Mouse (Mus musculus) ES-CJ7 (cell line): Measurements from ENCODE around the gene Tekt3.

ENCODE experiments used
- DNase-seq: peaks from one replicate; pipeline ENCODE4 v3.0.0; 2011; ENCODE audit warnings: low read depth, low spot score

Tekt3 gene

DNA sequence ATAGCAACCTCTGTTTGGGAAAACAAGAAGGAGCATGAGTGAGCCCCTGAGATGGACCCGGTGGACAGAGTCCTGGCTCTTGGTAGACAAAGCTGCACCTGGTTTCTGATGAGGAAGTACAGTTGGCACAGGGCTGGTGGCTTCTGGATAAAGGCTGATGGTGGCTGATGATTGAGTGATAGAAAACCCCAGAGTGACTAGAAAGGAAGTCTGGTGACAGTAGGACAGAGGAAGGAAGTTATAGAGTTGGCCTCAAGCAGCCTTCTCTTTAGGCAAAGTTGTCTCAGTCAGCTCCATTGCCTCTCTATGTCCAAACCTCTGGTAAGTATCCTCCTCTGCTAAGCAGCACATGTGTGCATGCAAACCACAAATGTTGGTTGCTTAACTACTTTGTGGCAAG lies 1.5 kb upstream of the Tekt3 start:
- DNase-seq: no peak

GRCm38 (mm10) chr11:63066526-63066925 lies 5.1 kb downstream of the Tekt3 start:
- no peak for DNase-seq

DNA sequence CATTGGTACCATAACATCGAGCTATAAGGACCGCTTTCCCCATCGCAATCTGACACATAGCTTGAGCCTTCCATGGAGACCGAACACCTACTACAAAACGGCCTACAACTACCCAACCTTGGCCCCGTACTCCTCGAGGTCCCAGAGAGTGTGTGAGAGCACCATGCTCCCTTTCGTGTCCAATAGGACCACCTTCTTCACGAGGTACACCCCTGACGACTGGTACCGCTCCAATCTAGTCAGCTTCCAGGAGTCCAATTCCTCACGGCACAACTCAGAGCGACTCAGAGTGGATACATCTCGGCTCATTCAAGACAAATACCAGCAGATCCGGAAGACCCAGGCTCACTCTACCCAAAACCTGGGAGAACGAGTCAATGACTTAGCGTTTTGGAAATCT lies 8.6 kb downstream of the Tekt3 start:
- no peak for DNase-seq

DNA sequence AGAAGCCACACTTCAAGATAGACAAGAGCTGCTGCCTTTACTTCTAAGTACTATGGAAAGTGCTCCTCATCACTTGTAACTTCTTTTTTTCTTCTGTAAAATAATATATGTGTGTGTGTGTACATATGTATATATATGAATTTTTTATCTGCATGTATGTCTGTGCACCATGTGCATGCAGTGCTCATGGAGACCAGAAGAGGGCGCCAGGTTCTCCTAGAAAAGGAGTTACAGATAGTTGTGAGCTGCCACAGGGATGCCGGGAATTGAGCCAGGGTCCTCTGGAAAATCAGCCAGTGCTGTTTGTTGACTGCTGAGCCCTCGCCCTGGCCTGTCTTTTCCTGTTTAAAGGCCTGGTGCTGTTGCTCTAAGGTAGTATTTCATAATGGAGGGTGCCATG lies 23.1 kb downstream of the Tekt3 start:
- peak; percentile 19 for DNase-seq

GRCm38 (mm10) chr11:63088672-63089071 lies 27.2 kb downstream of the Tekt3 start:
- DNase-seq: no peak

DNA sequence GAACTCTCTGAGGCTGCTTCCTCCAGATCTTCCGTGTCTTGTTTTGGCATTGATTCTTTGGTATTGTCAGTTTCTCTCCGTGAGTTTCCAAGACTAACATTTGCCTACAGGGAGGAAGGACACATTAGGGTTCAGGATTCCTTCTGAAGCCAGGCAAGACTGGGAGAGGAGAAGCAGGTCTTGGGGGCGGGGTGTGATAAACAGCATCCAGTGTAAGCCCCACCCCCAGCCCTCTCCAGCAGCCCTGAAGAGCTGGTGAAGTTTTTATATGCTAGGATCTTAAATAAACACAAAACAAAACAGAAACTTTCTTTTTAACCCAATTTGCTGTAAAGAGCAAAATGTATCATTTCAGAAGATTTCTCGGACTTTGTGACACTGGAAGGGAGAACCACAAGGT lies 28.8 kb downstream of the Tekt3 start:
- no peak for DNase-seq

DNA sequence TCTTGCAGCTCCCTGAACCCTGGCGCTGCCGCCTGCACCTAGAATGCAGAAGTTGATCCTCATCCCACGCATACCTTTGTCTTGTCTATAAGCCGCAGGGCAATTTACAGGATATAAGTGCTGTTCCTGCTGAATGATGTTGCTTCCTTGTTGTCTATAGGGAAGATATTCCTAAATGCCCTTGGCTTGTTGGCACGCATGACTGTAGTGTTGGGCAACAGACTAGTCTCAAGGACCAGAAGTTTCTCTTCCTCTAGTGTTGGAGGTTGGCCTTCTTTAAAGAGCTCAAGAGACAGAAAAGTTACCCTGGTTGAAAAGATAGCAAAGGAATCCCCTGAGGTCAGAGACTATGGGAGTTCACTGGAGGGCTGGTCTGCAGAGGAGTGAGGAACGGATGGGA lies 29.5 kb downstream of the Tekt3 start:
- no peak for DNase-seq

DNA sequence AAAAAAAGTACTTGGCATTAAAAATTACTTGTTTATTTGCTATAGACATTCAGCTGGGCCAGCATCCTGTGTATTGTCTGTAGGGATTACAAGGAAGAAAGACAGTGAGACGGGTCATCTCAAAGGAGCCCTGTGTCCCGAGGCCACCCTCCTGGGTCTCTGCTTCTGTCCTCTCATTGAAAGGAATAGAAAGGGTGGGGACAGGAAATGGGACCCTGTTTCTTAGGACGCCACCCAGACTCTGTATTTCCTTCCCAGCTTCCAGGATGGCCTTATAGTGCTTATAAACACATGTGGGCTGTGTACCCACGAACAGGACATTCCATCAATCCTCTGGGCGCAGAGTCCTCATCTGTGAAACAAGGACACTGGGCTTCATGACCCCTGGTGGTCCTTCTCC lies 30.8 kb downstream of the Tekt3 start:
- no peak for DNase-seq

DNA sequence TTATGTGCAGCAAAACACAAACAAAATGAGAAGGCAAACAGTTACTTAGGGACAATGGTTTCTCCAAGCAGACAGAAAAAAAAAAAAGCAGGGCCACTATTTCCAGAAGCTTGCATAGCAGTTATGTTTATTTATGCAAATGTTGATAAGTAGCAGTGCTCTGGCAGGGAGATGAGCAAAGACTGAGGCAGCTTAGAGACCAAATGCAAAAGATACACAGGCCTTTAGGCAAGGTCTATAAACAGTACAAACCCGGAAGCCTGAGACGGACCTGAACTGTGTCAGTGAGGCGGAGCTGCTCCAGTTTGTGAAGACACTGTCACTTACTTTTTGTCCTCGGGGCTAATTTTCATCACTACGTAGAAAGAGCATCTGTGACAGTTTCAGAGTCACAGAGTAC lies 32.1 kb downstream of the Tekt3 start:
- no peak for DNase-seq

- DNase-seq: no peak
Observed at GRCm38 (mm10) chr11:63094496-63094895, 33.0 kb downstream of the Tekt3 start.

DNA sequence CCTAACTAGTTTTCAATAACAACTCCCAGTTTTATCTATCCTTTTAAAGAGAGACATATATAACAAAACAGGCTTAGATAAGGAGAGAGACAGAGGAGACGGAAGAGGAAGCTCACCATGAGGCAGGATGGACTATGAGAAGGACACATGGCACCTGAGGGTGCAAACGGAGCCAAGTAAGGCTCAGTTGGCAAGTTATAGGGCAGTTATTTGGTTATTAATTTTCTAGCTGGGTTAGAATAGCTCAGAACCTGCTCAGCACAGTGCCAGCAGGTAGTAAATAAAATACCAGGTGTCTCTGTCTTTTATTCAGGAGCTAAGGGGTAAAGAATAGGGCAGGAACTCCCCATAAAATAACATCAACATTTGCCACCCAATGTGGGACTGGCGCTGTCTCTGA lies 36.6 kb downstream of the Tekt3 start:
- no peak for DNase-seq

DNA sequence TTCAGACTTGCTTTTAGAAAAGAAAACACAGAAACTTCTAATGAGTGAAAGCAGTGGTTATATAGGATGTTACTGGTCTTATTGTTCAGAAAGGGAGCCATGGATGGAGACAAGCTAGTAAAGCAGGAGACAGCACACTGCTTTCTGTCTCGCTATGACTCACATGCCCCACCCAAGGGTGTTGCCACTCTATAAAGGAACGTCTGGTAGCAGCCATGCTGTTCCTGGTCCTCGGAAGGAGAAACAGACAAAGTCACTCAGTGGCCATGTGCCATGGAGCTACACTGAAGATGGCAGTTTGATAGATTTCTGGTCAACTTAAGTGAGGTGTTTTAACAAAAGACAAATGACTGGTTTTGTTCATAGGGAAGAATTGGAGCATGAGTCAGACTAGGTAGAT lies 37.9 kb downstream of the Tekt3 start:
- DNase-seq: no peak

DNA sequence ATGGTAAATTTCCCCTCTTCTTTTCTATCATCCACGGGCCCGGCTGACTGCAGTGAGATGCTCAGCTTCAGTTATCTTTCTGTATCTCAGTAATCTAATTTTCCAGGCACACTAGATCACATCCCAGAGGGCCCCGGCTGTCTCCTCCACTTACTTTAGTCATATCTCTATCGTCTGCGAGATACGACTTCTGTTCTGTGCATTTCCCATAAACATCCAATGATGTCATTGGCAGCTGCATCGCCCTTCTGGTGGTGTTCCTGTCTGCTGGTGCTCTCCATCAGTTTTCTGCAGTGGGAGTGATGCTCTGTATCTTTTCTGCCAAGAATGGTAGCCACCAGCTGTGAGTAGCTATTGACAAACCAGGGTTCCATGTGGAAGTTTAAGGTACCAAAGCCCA lies 41.8 kb downstream of the Tekt3 start:
- no peak for DNase-seq

DNA sequence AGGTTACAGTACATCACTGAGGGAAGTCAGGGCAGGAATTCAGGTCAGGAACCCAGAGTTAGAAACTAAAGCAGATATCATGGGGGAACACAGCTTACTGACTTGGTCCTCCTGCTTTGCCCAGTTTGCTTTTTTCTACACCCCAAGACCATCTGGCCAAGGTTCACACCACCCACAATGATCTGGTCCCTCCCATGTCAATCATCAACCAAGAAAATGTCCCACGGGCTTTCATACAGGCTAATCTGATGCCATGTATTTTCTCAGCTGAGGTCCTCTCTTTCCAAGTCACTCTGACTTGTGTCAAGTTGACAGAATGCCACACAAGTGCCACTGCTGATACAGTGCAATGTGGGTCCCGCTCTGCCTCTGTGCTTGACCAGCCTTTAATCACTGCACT lies 42.6 kb downstream of the Tekt3 start:
- no peak for DNase-seq

GRCm38 (mm10) chr11:63109230-63109775 lies 47.8 kb downstream of the Tekt3 start:
- peak; percentile 47 for DNase-seq

DNA sequence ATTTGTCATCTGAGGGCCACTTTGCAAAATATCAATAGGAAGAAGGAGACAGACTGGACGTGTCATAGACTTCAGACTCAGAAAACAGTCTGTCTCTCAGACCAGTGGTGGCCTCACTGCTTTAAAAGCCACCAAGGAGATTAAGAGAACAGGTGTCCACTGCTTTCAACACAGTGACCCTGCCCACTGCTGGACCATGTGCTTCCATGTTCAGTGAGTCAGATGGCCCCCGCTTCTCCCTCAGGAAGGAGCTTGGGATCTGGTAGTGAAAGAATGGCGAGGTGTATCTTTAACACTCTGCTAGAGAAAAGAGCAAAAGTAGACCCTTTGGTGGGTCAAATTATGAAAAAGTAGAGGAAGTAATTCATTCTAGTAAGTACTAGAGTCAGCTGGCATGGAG lies 48.9 kb downstream of the Tekt3 start:
- no peak for DNase-seq

DNA sequence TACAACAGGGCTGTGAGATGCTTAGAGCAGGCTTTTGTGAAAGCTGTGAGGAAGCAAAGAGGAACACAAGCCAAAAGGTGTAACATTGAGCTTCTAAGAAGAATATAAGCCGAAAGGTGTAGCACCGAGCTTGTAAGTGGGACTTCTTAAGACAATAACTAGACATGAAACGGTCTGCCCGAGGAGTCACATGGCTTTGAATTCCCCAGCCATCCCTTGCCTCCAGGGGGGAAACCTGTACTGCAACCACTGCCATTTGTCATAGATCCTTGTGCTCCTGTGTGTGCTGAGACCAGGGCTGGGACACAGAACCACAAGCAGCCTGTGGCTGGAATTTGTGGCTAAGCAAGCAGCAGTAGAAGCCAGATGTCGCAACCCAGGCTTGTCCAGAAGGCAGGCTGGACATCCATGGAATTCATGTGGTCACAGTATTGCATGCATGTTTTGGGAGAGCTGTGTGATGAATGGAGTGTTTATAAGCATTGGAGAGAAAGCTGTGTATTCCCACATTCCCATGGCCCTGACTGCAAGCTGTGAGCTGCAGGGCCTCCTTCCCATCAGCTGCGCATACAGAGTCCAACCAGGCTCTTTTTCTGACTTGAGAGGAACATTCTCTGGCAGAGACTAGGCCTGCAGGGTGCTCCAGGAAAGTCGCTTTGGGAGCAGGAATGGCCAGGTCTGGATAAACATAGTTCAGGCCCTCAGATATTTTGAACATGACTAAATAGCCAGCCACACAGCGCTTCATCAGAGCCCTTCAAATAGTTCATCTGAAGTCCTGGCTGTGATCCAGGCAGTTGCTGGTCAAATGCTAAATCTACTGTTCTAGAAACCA lies 53.6 kb downstream of the Tekt3 start:
- DNase-seq: no peak

GRCm38 (mm10) chr11:63116652-63117051 lies 55.2 kb downstream of the Tekt3 start:
- DNase-seq: no peak

- DNase-seq: no peak
Observed at GRCm38 (mm10) chr11:63117266-63117665, 55.8 kb downstream of the Tekt3 start.

DNA sequence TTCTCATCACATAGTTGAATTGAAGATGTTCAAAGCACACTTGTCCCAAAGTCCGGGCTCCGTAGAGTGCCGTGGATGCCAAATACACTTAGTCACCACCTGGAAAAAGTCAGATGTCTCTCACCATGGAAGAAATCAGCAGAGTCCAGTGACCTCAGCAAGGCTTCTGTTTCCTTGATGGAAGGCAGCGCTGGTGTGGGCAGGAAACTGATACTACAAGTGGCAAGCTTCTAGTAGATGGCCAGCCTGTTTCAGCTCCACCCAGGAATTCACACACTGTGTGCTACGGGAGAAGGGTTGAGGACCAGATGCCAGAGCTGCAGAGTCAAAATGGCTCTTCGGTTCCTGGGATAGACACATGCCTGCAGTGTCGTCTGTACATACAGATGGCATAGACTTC lies 58.3 kb downstream of the Tekt3 start:
- no peak for DNase-seq

DNA sequence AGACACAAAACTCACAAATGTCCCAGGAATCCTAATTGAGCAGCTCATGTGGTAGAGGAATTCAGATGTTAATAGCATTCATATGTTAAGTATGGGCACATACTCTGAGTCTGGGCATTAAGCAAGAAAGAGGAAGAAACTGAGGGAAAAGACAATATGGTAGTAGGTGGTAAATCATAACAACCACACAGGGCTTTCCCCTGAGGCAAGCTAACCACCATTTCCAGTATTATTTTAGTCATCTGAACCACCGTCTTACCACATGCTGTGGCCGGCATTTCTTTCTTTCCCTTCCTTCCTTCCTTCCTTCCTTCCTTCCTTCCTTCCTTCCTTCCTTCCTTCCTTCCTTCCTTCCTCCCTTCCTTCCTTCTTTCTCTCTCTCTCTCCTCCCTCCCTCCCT lies 60.8 kb downstream of the Tekt3 start:
- DNase-seq: no peak

DNA sequence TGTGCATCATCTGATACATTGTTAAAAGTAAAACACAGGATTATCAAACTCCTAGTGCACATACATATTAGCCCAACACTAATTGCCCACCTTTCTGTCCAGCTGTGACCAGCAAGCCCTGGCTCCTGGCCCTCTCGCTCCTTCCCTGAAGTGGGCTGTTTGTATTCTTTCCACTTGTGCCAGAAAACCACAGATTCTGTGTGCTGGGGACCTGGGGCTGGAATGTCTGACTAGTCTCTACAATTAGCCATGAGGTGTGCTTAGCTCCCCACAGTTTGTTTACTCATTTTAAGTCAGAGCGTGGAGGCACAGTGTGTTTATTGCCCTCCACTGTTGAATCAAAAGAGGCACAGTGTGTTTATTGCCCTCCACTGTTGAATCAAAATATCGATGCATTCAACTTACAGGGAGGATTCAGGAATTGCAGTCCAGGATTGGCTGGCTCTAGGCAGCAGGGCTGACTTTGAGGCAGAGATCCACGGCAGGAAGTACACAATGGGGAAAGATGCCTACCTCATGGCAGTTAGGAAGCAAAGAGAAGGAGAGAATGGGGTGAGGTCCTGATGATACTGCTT lies 61.4 kb downstream of the Tekt3 start:
- no peak for DNase-seq

GRCm38 (mm10) chr11:63124316-63124715 lies 62.9 kb downstream of the Tekt3 start:
- DNase-seq: peak; percentile 60
